Comparison of ENCODE assay signal across 8 mouse cellular contexts in the genomic region with DNA sequence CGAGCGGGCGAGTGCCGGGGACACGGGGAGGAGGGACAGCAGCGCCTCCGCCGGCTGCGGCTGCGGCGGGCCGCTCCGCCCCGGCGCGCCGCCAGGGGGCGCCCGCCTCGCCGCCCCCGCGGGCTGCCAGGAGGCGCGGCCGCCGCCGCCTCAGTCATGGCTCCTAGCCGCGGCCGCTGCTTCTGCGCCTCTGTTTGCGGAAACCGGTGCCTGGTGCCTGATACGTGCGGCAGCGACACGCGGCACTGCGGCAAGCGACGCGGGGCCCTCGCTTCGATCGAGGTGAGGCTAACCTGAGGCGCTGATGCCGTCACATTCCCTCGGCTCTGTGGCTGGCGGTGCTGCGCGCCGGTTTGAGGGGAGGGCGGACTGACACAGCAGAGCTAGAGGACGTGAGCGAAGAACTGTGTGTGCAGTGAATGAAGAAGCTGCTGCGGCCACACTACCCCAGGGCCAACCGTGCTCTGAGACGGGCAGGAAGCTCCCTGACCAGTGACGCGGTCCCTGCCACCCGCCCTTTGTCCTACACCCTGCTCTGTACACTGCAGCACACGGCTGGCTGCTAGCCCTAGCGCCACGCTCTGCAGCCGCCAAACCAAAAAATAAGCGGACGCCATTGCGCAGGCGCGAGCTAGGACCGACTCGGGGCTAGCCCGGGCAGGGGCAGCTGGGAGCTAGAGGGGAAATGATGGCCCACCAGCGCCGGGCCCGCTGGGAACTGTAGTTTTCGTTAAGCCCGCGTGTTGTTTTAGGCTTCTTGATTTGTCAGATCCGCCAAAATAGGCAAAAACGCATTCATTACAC. TPM values are rescaled to one million over a fixed set of nuclear protein-coding genes. Genes with fewer than 3 reads are reported as not detected.
DNase-seq lines count a peak whose midpoint lies in the region; ATAC-seq and TF ChIP-seq lines count a peak whose summit lies in the region.

No protein-coding gene starts in this region.

- under 1% methylated on average over 68 of the region's 82 CpGs for WGBS in forebrain, embryonic 12.5 days
- under 1% methylated on average over 71 of the region's 82 CpGs for WGBS in large intestine, adult 2 months
- WGBS in liver, postnatal 0 days (ENCODE audit: insufficient replicate concordance), result 1% methylated on average over 53 of the region's 82 CpGs
- WGBS in neural tube, embryonic 14.5 days, result under 1% methylated on average over 71 of the region's 82 CpGs

- DNase-seq in CH12.LX (ENCODE audit: extremely low read depth), result peak; percentile 98
- DNase-seq in c-Kit-positive CD71-positive TER-119-negative erythroid progenitor cells, embryonic 14.5 days (ENCODE audit: low read depth), result peak; percentile 92
- DNase-seq in heart, postnatal 10 days, result peak; percentile 95 to 96
- DNase-seq in large intestine, adult 2 months (ENCODE audit: low read depth, low spot score), result peak; percentile 73
- peak; percentile 93 for DNase-seq in liver, postnatal 0 days
- DNase-seq in testis, postnatal 10 days (ENCODE audit: low spot score), result peak; percentile 93

- peaks cover 0 to 16% of the 10 kb centered on the region in 2 experiments for H3K36me3 ChIP-seq in CH12.LX (replicated peaks in 1 of 2; ENCODE audit: control insufficient read depth in 1 of 2, insufficient read depth in 1 of 2, low read length in 1 of 2)
- H3K36me3 ChIP-seq in forebrain, embryonic 12.5 days (replicated peaks), result no peaks in the 10 kb centered on the region
- no peaks in the 10 kb centered on the region for H3K36me3 ChIP-seq in liver, postnatal 0 days (replicated peaks; ENCODE audit: insufficient read depth, low read length)
- no peaks in the 10 kb centered on the region for H3K36me3 ChIP-seq in neural tube, embryonic 14.5 days (ENCODE audit: control insufficient read depth, insufficient read depth, low read length)

- TF ChIP-seq RAD21 in CH12.LX (IDR thresholded peaks at IDR 0.05; ENCODE audit: low read depth, low read length), result peak; percentile 31

- H3K9me3 ChIP-seq in CH12.LX (replicated peaks; ENCODE audit: low read length), result no peaks in the 10 kb centered on the region
- H3K9me3 ChIP-seq in forebrain, embryonic 12.5 days, result no peaks in the 10 kb centered on the region
- H3K9me3 ChIP-seq in liver, postnatal 0 days (ENCODE audit: low read length), result no peaks in the 10 kb centered on the region
- no peaks in the 10 kb centered on the region for H3K9me3 ChIP-seq in neural tube, embryonic 14.5 days (ENCODE audit: control insufficient read depth, low read length)

- peak; percentile 55; the same call in 1 of the 2 replicates for TF ChIP-seq EP300 in CH12.LX (IDR thresholded peaks at IDR 0.05; ENCODE audit: low read length)
- TF ChIP-seq EP300 in liver, postnatal 0 days (IDR thresholded peaks at IDR 0.05; ENCODE audit: low read depth), result no peak

- dilution Hi-C loops in CH12.LX (cut with MboI; ENCODE audit: extremely low pct_ligation_motif_present, extremely low pct_unique_long_range_greater_than_20kb, low sequenced_read_pairs), result no loop called here

- peak overlapping the region; percentile 76 to 91 (median 78) for H3K4me3 ChIP-seq in CH12.LX (replicated peaks in 1 of 3; ENCODE audit: low read depth in 2 of 3, low read length in 2 of 3, poor library complexity in 1 of 3)
- peak overlapping the region; percentile 85 for H3K4me3 ChIP-seq in forebrain, embryonic 12.5 days (replicated peaks)
- H3K4me3 ChIP-seq in liver, postnatal 0 days (ENCODE audit: low read depth, low read length), result peak overlapping the region; percentile 68
- H3K4me3 ChIP-seq in neural tube, embryonic 14.5 days (ENCODE audit: low read depth, low read length), result peak overlapping the region; percentile 79

- intact Hi-C loops in heart, postnatal 10 days (cut with DNase I), result loop anchor here (2.0 to 5.0 kb wide), 2 partner anchors 60 to 96 kb away; no protein-coding TSS in a partner anchor

- TF ChIP-seq POLR2A in CH12.LX (IDR thresholded peaks at IDR 0.05; ENCODE audit: low read depth, low read length), result peak; percentile 95

- peak overlapping the region; percentile 67; the same call in 1 of the 2 replicates for H3K4me2 ChIP-seq in CH12.LX (ENCODE audit: insufficient read depth, low read depth, poor library complexity, severe bottlenecking)
- peak overlapping the region; percentile 63 for H3K4me2 ChIP-seq in forebrain, embryonic 12.5 days
- H3K4me2 ChIP-seq in liver, postnatal 0 days (ENCODE audit: low read depth, low read length), result peak overlapping the region; percentile 86
- peak overlapping the region; percentile 58 for H3K4me2 ChIP-seq in neural tube, embryonic 14.5 days (ENCODE audit: low read depth, low read length)

- ATAC-seq in forebrain, embryonic 12.5 days (ENCODE audit: low FRiP score), result peak; percentile 95
- ATAC-seq in liver, postnatal 0 days, result peak; percentile 88
- ATAC-seq in neural tube, embryonic 14.5 days (ENCODE audit: low read depth), result peak; percentile 96

- no peaks in the 10 kb centered on the region for H3K27me3 ChIP-seq in CH12.LX (replicated peaks)
- no peaks in the 10 kb centered on the region for H3K27me3 ChIP-seq in forebrain, embryonic 12.5 days
- H3K27me3 ChIP-seq in liver, postnatal 0 days (ENCODE audit: insufficient read depth, low read length), result no peaks in the 10 kb centered on the region
- no peaks in the 10 kb centered on the region; the same call in 1 of the 2 replicates for H3K27me3 ChIP-seq in neural tube, embryonic 14.5 days (ENCODE audit: control insufficient read depth, insufficient read depth, low read length)

- peak overlapping the region; percentile 99 for H3K9ac ChIP-seq in CH12.LX (ENCODE audit: insufficient read depth, low read depth)
- peak overlapping the region; percentile 99 for H3K9ac ChIP-seq in forebrain, embryonic 12.5 days
- H3K9ac ChIP-seq in liver, postnatal 0 days (replicated peaks), result peak overlapping the region; percentile 98
- peak overlapping the region; percentile 99 for H3K9ac ChIP-seq in neural tube, embryonic 14.5 days (replicated peaks; ENCODE audit: low read depth, low read length)

- H3K79me2 ChIP-seq in CH12.LX (replicated peaks; ENCODE audit: control insufficient read depth, extremely low read depth, insufficient read depth, poor library complexity, severe bottlenecking), result peaks cover 57% of the 10 kb centered on the region

- peak in 1 of 2 experiments; percentile 87; a peak in 2 of 4 replicates for TF ChIP-seq CTCF in CH12.LX (conservative IDR thresholded peaks at IDR 0.05 in 1 of 2, IDR thresholded peaks at IDR 0.05 in 1 of 2; ENCODE audit: low read depth in 2 of 2, low read length in 2 of 2)
- TF ChIP-seq CTCF in liver, postnatal 0 days (IDR thresholded peaks at IDR 0.05; ENCODE audit: low read depth), result peak; percentile 55

- peak overlapping the region; percentile 95 for H3K27ac ChIP-seq in CH12.LX (ENCODE audit: insufficient read depth, low read depth)
- H3K27ac ChIP-seq in forebrain, embryonic 12.5 days, result peak overlapping the region; percentile 100
- H3K27ac ChIP-seq in liver, postnatal 0 days (ENCODE audit: low read depth), result peak overlapping the region; percentile 100
- peak overlapping the region; percentile 100 for H3K27ac ChIP-seq in neural tube, embryonic 14.5 days (ENCODE audit: low read depth, low read length)

- in situ Hi-C loops in CH12.LX (cut with MboI; ENCODE audit: low pct_ligation_motif_present, low pct_unique_long_range_greater_than_20kb, low sequenced_read_pairs), result no loop called here

- H3K4me1 ChIP-seq in CH12.LX (ENCODE audit: control insufficient read depth in 1 of 2, insufficient read depth in 2 of 2), result peaks cover 0 to 30% of the 10 kb centered on the region in 2 experiments; a peak in 2 of 4 replicates
- peaks cover 18% of the 10 kb centered on the region for H3K4me1 ChIP-seq in forebrain, embryonic 12.5 days
- peaks cover 14% of the 10 kb centered on the region for H3K4me1 ChIP-seq in liver, postnatal 0 days (ENCODE audit: insufficient read depth)
- H3K4me1 ChIP-seq in neural tube, embryonic 14.5 days (ENCODE audit: control insufficient read depth, insufficient read depth, low read length), result peaks cover 14% of the 10 kb centered on the region

TF ChIP-seq in CH12.LX, 34 proteins besides CTCF, POLR2A, EP300 and RAD21 (continues in another document):
- peak; percentile 26; the same call in 1 of the 2 replicates for TF ChIP-seq JUN (IDR thresholded peaks at IDR 0.05; ENCODE audit: insufficient read depth, low read depth, low read length)
- peak; percentile 96 for TF ChIP-seq SIN3A (IDR thresholded peaks at IDR 0.05; ENCODE audit: low read length)
- peak; percentile 99 for TF ChIP-seq HCFC1 (IDR thresholded peaks at IDR 0.05; ENCODE audit: low read depth, low read length)
- peak; percentile 77; the same call in 1 of the 2 replicates for TF ChIP-seq MEF2A (IDR thresholded peaks at IDR 0.05; ENCODE audit: borderline replicate concordance, low read depth, low read length)
- peak; percentile 75 for TF ChIP-seq IRF4 (IDR thresholded peaks at IDR 0.05; ENCODE audit: low read depth, low read length)
- no peak for TF ChIP-seq ZKSCAN1 (IDR thresholded peaks at IDR 0.05; ENCODE audit: borderline replicate concordance, low read depth, low read length)
- 0 out of 2 replicates have a peak, but pooled peaks have one; percentile 16 for TF ChIP-seq MAFK (IDR thresholded peaks at IDR 0.05; ENCODE audit: insufficient replicate concordance, low read length)
- peak; percentile 96 for TF ChIP-seq KAT2A (IDR thresholded peaks at IDR 0.05; ENCODE audit: insufficient replicate concordance, low read length)
- no peak; the same call in none of the 2 replicates for TF ChIP-seq TCF12 (IDR thresholded peaks at IDR 0.05; ENCODE audit: low read depth, low read length)
- peak; percentile 93 for TF ChIP-seq MAZ (IDR thresholded peaks at IDR 0.05; ENCODE audit: low read depth, low read length)
- TF ChIP-seq ZMIZ1 (IDR thresholded peaks at IDR 0.05; ENCODE audit: low read depth, low read length), result peak; percentile 96
- peak; percentile 73 for TF ChIP-seq MAX (IDR thresholded peaks at IDR 0.05; ENCODE audit: low read length)
- peak; percentile 50 for TF ChIP-seq SMC3 (IDR thresholded peaks at IDR 0.05; ENCODE audit: low read depth, low read length)
- TF ChIP-seq E2F4 (IDR thresholded peaks at IDR 0.05; ENCODE audit: insufficient replicate concordance, low read depth, low read length), result peak; percentile 83; the same call in 1 of the 2 replicates
- TF ChIP-seq RCOR1 (conservative IDR thresholded peaks at IDR 0.05; ENCODE audit: low read depth, low read length), result no peak
- peak; percentile 38; the same call in 1 of the 2 replicates for TF ChIP-seq BHLHE40 (IDR thresholded peaks at IDR 0.05; ENCODE audit: low read depth, low read length)

RNA-seq across cellular contexts. Expression of a gene that starts 26.1 kb away (rescaled TPM):
- 21.7 and 24.7 TPM in 2 replicates for total RNA-seq in CH12.LX (2012; rRNA removed)
- 12.0 and 17.3 TPM in 2 replicates for total RNA-seq in CH12.LX (2014; rRNA removed)
- polyA plus RNA-seq in CH12.LX (2012; ENCODE audit: insufficient read length, low read depth), result 46.6 and 48.4 TPM in 2 replicates
- polyA plus RNA-seq in forebrain, embryonic 12.5 days (2016; fragmentation: Nextera tagmentation; extraction: Ambion mirVana), result 34.9 and 36.2 TPM in 2 replicates
- total RNA-seq in heart, postnatal 10 days (2021), result 10 to 100 TPM; 34.4 to 37.4 TPM
- 31.6 and 51.2 TPM in 2 replicates for polyA plus RNA-seq in large intestine, adult 2 months (2012; rRNA removed)
- 3.8 and 4.1 TPM in 2 replicates for polyA plus RNA-seq in liver, postnatal 0 days (2015; fragmentation: Nextera tagmentation; extraction: Ambion mirVana)
- 30.2 and 37.4 TPM in 2 replicates for polyA plus RNA-seq in neural tube, embryonic 14.5 days (2014; fragmentation: Nextera tagmentation; extraction: Ambion mirVana)

Comparison
In these comparisons a context has a peak if more than half of its experiments do, and no peak if none do; other contexts are left out.
1. Peak in every context shown above with its lines: DNase-seq, ATAC-seq, H3K4me3 ChIP-seq and H3K27ac ChIP-seq.